Mouse (Mus musculus): ENCODE results near the gene Abi3bp.

- TF ChIP-seq CTCF (IDR thresholded peaks at IDR 0.05; ENCODE audit: control insufficient read depth, insufficient read depth, low read length) (no peak), POLR2A (IDR thresholded peaks at IDR 0.05; ENCODE audit: borderline replicate concordance, control insufficient read depth, low read depth, low read length) (no peak)
These were observed 120.7 kb downstream of the Abi3bp start for GRCm38 (mm10) chr16:56598427-56598826.

Measured in bone marrow, adult 2 months (tissue).